Mouse (Mus musculus) embryonic fibroblast, embryonic 13.5 days (primary cell): Measurements from ENCODE around the gene Galnt12.

Experiments used
- CTCF ChIP-seq: IDR thresholded peaks from 2 replicates; pipeline ENCODE4 v1.5.1; 2011; ENCODE audit warnings: mild to moderate bottlenecking, control low read depth, low read length, moderate library complexity, borderline replicate concordance; ENCODE audit not compliant: insufficient read depth
- POLR2A ChIP-seq: IDR thresholded peaks from 2 replicates; pipeline ENCODE4 v1.6.1; 2011; ENCODE audit warnings: low read depth, mild to moderate bottlenecking, control low read depth, low read length, moderate library complexity

DNA sequence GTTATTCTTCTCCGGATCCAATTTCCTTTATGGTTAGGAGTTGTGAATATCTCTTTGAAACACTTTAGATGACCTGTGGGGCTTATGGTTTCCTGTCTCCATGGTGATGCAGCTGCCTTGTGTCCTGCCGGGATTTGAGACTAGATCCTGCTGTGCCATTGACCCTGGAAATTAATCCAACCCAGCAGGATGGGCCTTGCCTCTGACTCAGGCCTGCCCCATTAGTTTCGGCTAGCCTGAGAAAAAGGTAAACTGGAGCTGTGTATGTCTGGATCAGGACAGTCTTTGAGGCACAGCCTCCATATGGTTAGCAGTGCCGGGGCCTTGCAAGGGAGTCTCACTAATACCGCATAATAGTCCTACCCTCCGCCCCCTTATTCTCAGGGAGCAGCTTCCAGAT is 1.9 kb downstream of the Galnt12 start:
- no peak for TF ChIP-seq CTCF
- TF ChIP-seq POLR2A: no peak
